Mouse (Mus musculus) embryonic facial prominence, embryonic 15.5 days (tissue): ENCODE results near the gene Clrn3. TPM values are rescaled to one million over a fixed set of nuclear protein-coding genes. Genes with fewer than 3 reads are reported as not detected.
"Not testable (repeated sequence)": the region's sequence is repeated elsewhere in the genome, so short reads cannot be mapped to it uniquely, and the experiment has no call there.

Experiments used
- ATAC-seq: fragments of 200-750 bp; cut with Nextera tagmentation; 2 replicates; pipeline ENCODE4 v1.8.0; 2017; ENCODE audit warnings: low read depth, moderate TSS enrichment; ENCODE audit not compliant: insufficient number of reproducible peaks, low FRiP score, low TSS enrichment
- H3K27ac ChIP-seq: fragments of 300-500 bp; sonication (generic); replicated peaks from 2 replicates; pipeline ENCODE4 v1.5.1; 2015; ENCODE audit warnings: mild to moderate bottlenecking, inconsistent platforms
- H3K27me3 ChIP-seq: fragments of 300-500 bp; sonication (generic); 2 replicates; pipeline ENCODE4 v1.6.1; 2015; ENCODE audit warnings: inconsistent platforms
- H3K36me3 ChIP-seq: fragments of 300-500 bp; sonication (generic); 2 replicates; pipeline ENCODE4 v1.6.1; 2015; ENCODE audit warnings: mild to moderate bottlenecking, inconsistent platforms
- H3K4me1 ChIP-seq: fragments of 300-500 bp; sonication (generic); 2 replicates; pipeline ENCODE4 v1.6.1; 2015; ENCODE audit warnings: inconsistent platforms
- H3K4me2 ChIP-seq: fragments of 300-500 bp; sonication (generic); replicated peaks from 2 replicates; pipeline ENCODE4 v1.6.1; 2015; ENCODE audit warnings: mild to moderate bottlenecking, inconsistent platforms
- H3K4me3 ChIP-seq: fragments of 300-500 bp; sonication (generic); replicated peaks from 2 replicates; pipeline ENCODE4 v1.5.1; 2015; ENCODE audit warnings: mild to moderate bottlenecking, inconsistent platforms
- H3K9ac ChIP-seq: fragments of 300-500 bp; sonication (generic); 2 replicates; pipeline ENCODE4 v1.6.1; 2015; ENCODE audit warnings: inconsistent platforms
- H3K9me3 ChIP-seq: fragments of 300-500 bp; sonication (generic); replicated peaks from 2 replicates; pipeline ENCODE4 v1.6.1; 2016; ENCODE audit warnings: inconsistent platforms
- WGBS: fragments of 180-500 bp; shearing (Covaris S2); methylation state at CpG from one replicate; pipeline ENCODE4 v1.1.7; 2015; 5-methylcytosine and 5-hydroxymethylcytosine counted together
- polyA plus RNA-seq: library from polyadenylated mRNA; unstranded; fragments of >200 nt; fragmentation: Nextera tagmentation; extraction: Ambion mirVana; gene quantifications from 2 replicates; pipeline ENCODE4 v1.2.1, GENCODE M21; 2015

The Clrn3 gene
- polyA plus RNA-seq, 1 experiment from 2014 or later: not detected

GRCm38 (mm10) chr7:135510431-135510830, 18.0 kb downstream of the Clrn3 start:
- no peaks in the 10 kb centered on the region for H3K4me1 ChIP-seq
- 83% methylated on average over 5 of the region's 5 CpGs for WGBS
- H3K36me3 ChIP-seq: no peaks in the 10 kb centered on the region
- no peak overlapping the region for H3K4me2 ChIP-seq
- no peak overlapping the region for H3K27ac ChIP-seq
- no peak for ATAC-seq
- H3K4me3 ChIP-seq: no peak overlapping the region
- no peak overlapping the region for H3K9ac ChIP-seq
- H3K9me3 ChIP-seq: no peaks in the 10 kb centered on the region
- no peaks in the 10 kb centered on the region for H3K27me3 ChIP-seq

GRCm38 (mm10) chr7:135509272-135509671, 19.2 kb downstream of the Clrn3 start:
- no peaks in the 10 kb centered on the region for H3K36me3 ChIP-seq
- ATAC-seq: no peak
- H3K4me3 ChIP-seq: no peak overlapping the region
- no peaks in the 10 kb centered on the region for H3K27me3 ChIP-seq
- H3K9ac ChIP-seq: no peak overlapping the region
- H3K27ac ChIP-seq: no peak overlapping the region
- H3K4me1 ChIP-seq: no peaks in the 10 kb centered on the region
- H3K9me3 ChIP-seq: no peaks in the 10 kb centered on the region
- H3K4me2 ChIP-seq: no peak overlapping the region
- WGBS: 83% methylated on average over 3 of the region's 3 CpGs

- no peaks in the 10 kb centered on the region for H3K36me3 ChIP-seq
- no peaks in the 10 kb centered on the region for H3K4me1 ChIP-seq
- ATAC-seq: no peak
- H3K4me2 ChIP-seq: no peak overlapping the region
- no peaks in the 10 kb centered on the region for H3K27me3 ChIP-seq
- H3K4me3 ChIP-seq: no peak overlapping the region
- 82% methylated on average over 4 of the region's 4 CpGs for WGBS
- H3K27ac ChIP-seq: no peak overlapping the region
- H3K9ac ChIP-seq: no peak overlapping the region
- H3K9me3 ChIP-seq: no peaks in the 10 kb centered on the region
These were observed 19.9 kb downstream of the Clrn3 start for GRCm38 (mm10) chr7:135508602-135509001.

GRCm38 (mm10) chr7:135506506-135506905, 21.9 kb downstream of the Clrn3 start:
- not testable (repeated sequence) for H3K36me3 ChIP-seq, H3K27ac ChIP-seq, H3K4me2 ChIP-seq, ATAC-seq, H3K27me3 ChIP-seq, H3K9me3 ChIP-seq, H3K4me1 ChIP-seq, H3K9ac ChIP-seq, H3K4me3 ChIP-seq
- WGBS: 90% methylated on average over 5 of the region's 5 CpGs

- H3K4me2 ChIP-seq: no peak overlapping the region
- H3K27ac ChIP-seq: no peak overlapping the region
- no peaks in the 10 kb centered on the region for H3K4me1 ChIP-seq
- no peaks in the 10 kb centered on the region for H3K27me3 ChIP-seq
- 51% methylated on average over 2 of the region's 2 CpGs for WGBS
- no peak overlapping the region for H3K4me3 ChIP-seq
- no peaks in the 10 kb centered on the region for H3K36me3 ChIP-seq
- ATAC-seq: no peak
- H3K9me3 ChIP-seq: no peaks in the 10 kb centered on the region
- H3K9ac ChIP-seq: no peak overlapping the region
These were observed 29.1 kb downstream of the Clrn3 start for GRCm38 (mm10) chr7:135499403-135499802.

GRCm38 (mm10) chr7:135498565-135499186, 29.8 kb downstream of the Clrn3 start:
- Histone ChIP-seq H3K36me3 (no peaks in the 10 kb centered on the region), H3K4me3 (no peak overlapping the region), H3K9ac (no peak overlapping the region), H3K4me2 (no peak overlapping the region), H3K27me3 (no peaks in the 10 kb centered on the region), H3K27ac (no peak overlapping the region), H3K9me3 (no peaks in the 10 kb centered on the region), H3K4me1 (no peaks in the 10 kb centered on the region)
- WGBS: 76% methylated on average over 3 of the region's 3 CpGs
- no peak for ATAC-seq

- Histone ChIP-seq H3K4me3 (no peak overlapping the region), H3K9ac (no peak overlapping the region), H3K4me1 (no peaks in the 10 kb centered on the region), H3K27me3 (no peaks in the 10 kb centered on the region), H3K27ac (no peak overlapping the region), H3K9me3 (no peaks in the 10 kb centered on the region), H3K36me3 (no peaks in the 10 kb centered on the region), H3K4me2 (no peak overlapping the region)
- WGBS: 46% methylated on average over 3 of the region's 3 CpGs
- no peak for ATAC-seq
These were observed 33.2 kb downstream of the Clrn3 start for GRCm38 (mm10) chr7:135495303-135495702.

- H3K9me3 ChIP-seq: no peaks in the 10 kb centered on the region
- no peak overlapping the region for H3K9ac ChIP-seq
- 0 out of 2 replicates have a peak, but pooled peaks cover 3% of the 10 kb centered on the region for H3K27me3 ChIP-seq
- no peak for ATAC-seq
- no peak overlapping the region for H3K27ac ChIP-seq
- H3K4me2 ChIP-seq: no peak overlapping the region
- peaks cover 5% of the 10 kb centered on the region; the same call in 1 of the 2 replicates for H3K4me1 ChIP-seq
- WGBS: 49% methylated on average over 8 of the region's 8 CpGs
- no peak overlapping the region for H3K4me3 ChIP-seq
- H3K36me3 ChIP-seq: no peaks in the 10 kb centered on the region
These were observed 38.0 kb downstream of the Clrn3 start for GRCm38 (mm10) chr7:135490500-135490886.

GRCm38 (mm10) chr7:135489724-135490499, 38.5 kb downstream of the Clrn3 start:
- Histone ChIP-seq H3K4me1 (peaks cover 9% of the 10 kb centered on the region; the same call in 1 of the 2 replicates), H3K9ac (no peak overlapping the region), H3K9me3 (no peaks in the 10 kb centered on the region), H3K27me3 (0 out of 2 replicates have a peak, but pooled peaks cover 3% of the 10 kb centered on the region), H3K4me3 (no peak overlapping the region), H3K36me3 (no peaks in the 10 kb centered on the region), H3K4me2 (no peak overlapping the region), H3K27ac (no peak overlapping the region)
- ATAC-seq: no peak
- WGBS: 57% methylated on average over 9 of the region's 9 CpGs

- H3K4me1 ChIP-seq: peaks cover 15% of the 10 kb centered on the region; the same call in 1 of the 2 replicates
- no peaks in the 10 kb centered on the region for H3K36me3 ChIP-seq
- H3K9ac ChIP-seq: no peak overlapping the region
- ATAC-seq: no peak
- H3K27ac ChIP-seq: no peak overlapping the region
- H3K4me2 ChIP-seq: no peak overlapping the region
- H3K4me3 ChIP-seq: no peak overlapping the region
- WGBS: 71% methylated on average over 6 of the region's 6 CpGs
- peaks cover 3% of the 10 kb centered on the region; the same call in 1 of the 2 replicates for H3K27me3 ChIP-seq
- H3K9me3 ChIP-seq: no peaks in the 10 kb centered on the region
These were observed 40.1 kb downstream of the Clrn3 start for GRCm38 (mm10) chr7:135488214-135488810.

GRCm38 (mm10) chr7:135487423-135487822, 41.0 kb downstream of the Clrn3 start:
- Histone ChIP-seq H3K4me3 (no peak overlapping the region), H3K4me1 (peaks cover 15% of the 10 kb centered on the region; the same call in 1 of the 2 replicates), H3K27ac (no peak overlapping the region), H3K36me3 (no peaks in the 10 kb centered on the region), H3K9ac (no peak overlapping the region), H3K27me3 (peaks cover 3% of the 10 kb centered on the region; the same call in 1 of the 2 replicates), H3K4me2 (no peak overlapping the region), H3K9me3 (no peaks in the 10 kb centered on the region)
- WGBS: 23% methylated on average over 4 of the region's 4 CpGs
- no peak for ATAC-seq
